Mouse (Mus musculus) kidney, adult 2 months (tissue): Measurements from ENCODE around the gene Lax1. TPM values are rescaled to one million over a fixed set of nuclear protein-coding genes. Genes with fewer than 3 reads are reported as not detected.
A peak's percentile ranks its signal among the peaks of the same experiment; 100 is the strongest.

Experiments
- DNase-seq: peaks from one replicate; pipeline ENCODE4 v3.0.0; 2021
- H3K27ac ChIP-seq: fragments of 200-500 bp; 2 replicates; pipeline ENCODE4 v1.5.1; 2012; ENCODE audit warnings: low read depth, low read length, control low read depth, inconsistent platforms; ENCODE audit not compliant: insufficient read depth
- H3K27me3 ChIP-seq: fragments of 200-500 bp; replicated peaks from 2 replicates; pipeline ENCODE4 v1.6.1; 2012; ENCODE audit warnings: mild to moderate bottlenecking, moderate library complexity, low read length, inconsistent platforms; ENCODE audit not compliant: control insufficient read depth, insufficient read depth
- H3K36me3 ChIP-seq: fragments of 200-500 bp; 2 replicates; pipeline ENCODE4 v1.6.1; 2012; ENCODE audit warnings: mild to moderate bottlenecking, moderate library complexity, low read length, inconsistent platforms; ENCODE audit not compliant: control insufficient read depth, insufficient read depth
- H3K4me1 ChIP-seq: fragments of 200-500 bp; 2 replicates; pipeline ENCODE4 v1.6.1; 2011; ENCODE audit warnings: low read length; ENCODE audit not compliant: control insufficient read depth, insufficient read depth
- H3K4me3 ChIP-seq: fragments of 200-500 bp; 2 replicates; pipeline ENCODE4 v1.5.1; 2011; ENCODE audit warnings: mild to moderate bottlenecking, low read depth, low read length, control low read depth; ENCODE audit not compliant: insufficient read depth
- CTCF ChIP-seq: fragments of 200-500 bp; conservative IDR thresholded peaks from 2 replicates; pipeline ENCODE4 v1.5.1; 2011; ENCODE audit warnings: low read depth, mild to moderate bottlenecking, control low read depth, low read length, moderate library complexity, mixed read lengths; ENCODE audit not compliant: insufficient read depth, insufficient read length
- POLR2A ChIP-seq: fragments of 200-500 bp; IDR thresholded peaks from one replicate; pipeline ENCODE4 v1.6.1; 2011; ENCODE audit warnings: low read depth, low read length, control low read depth
- WGBS: fragments of 180-500 bp; shearing (Covaris S2); methylation state at CpG from one replicate; pipeline ENCODE4 v1.1.7; 2018; 5-methylcytosine and 5-hydroxymethylcytosine counted together
- polyA plus RNA-seq: library from polyadenylated mRNA; depleted of rRNA; stranded (reverse); fragments of >200 nt; gene quantifications from 2 replicates; pipeline ENCODE4 v1.2.3, GENCODE M21; 2012

Gene Lax1
- polyA plus RNA-seq, 1 experiment = 1.8 TPM

- Histone ChIP-seq H3K36me3 (no peaks in the 10 kb centered on the region), H3K27me3 (no peaks in the 10 kb centered on the region), H3K4me1 (peaks cover 4% of the 10 kb centered on the region), H3K27ac (no peak overlapping the region), H3K4me3 (no peak overlapping the region)
- DNase-seq = no peak
- 66% methylated on average over 7 of the region's 7 CpGs for WGBS
- no peak for TF ChIP-seq POLR2A
These were observed 1.6 kb downstream of the Lax1 start for GRCm38 (mm10) chr1:133688301-133688700.

- no peak for TF ChIP-seq CTCF
- TF ChIP-seq POLR2A = no peak
- DNase-seq = peak; percentile 94
- Histone ChIP-seq H3K36me3 (no peaks in the 10 kb centered on the region), H3K27ac (peak overlapping the region; percentile 82; the same call in 1 of the 2 replicates), H3K4me3 (no peak overlapping the region), H3K27me3 (no peaks in the 10 kb centered on the region), H3K4me1 (peaks cover 4% of the 10 kb centered on the region)
- WGBS = 32% methylated on average over 10 of the region's 10 CpGs
These were observed 4.0 kb downstream of the Lax1 start for GRCm38 (mm10) chr1:133685749-133686519.

GRCm38 (mm10) chr1:133671801-133672200 is 18.1 kb downstream of the Lax1 start:
- no peak overlapping the region for H3K4me3 ChIP-seq
- no peak for DNase-seq
- no peaks in the 10 kb centered on the region for H3K36me3 ChIP-seq
- TF ChIP-seq CTCF (no peak), POLR2A (no peak)
- no peaks in the 10 kb centered on the region for H3K27me3 ChIP-seq
- no peaks in the 10 kb centered on the region for H3K4me1 ChIP-seq
- WGBS = 74% methylated on average over 3 of the region's 3 CpGs
- H3K27ac ChIP-seq = no peak overlapping the region

GRCm38 (mm10) chr1:133671266-133671665 is 18.6 kb downstream of the Lax1 start:
- Histone ChIP-seq H3K4me1 (no peaks in the 10 kb centered on the region), H3K36me3 (no peaks in the 10 kb centered on the region), H3K27ac (no peak overlapping the region), H3K27me3 (no peaks in the 10 kb centered on the region), H3K4me3 (no peak overlapping the region)
- TF ChIP-seq POLR2A (no peak), CTCF (no peak)
- no peak for DNase-seq
- WGBS = 81% methylated on average over 3 of the region's 3 CpGs

- no peaks in the 10 kb centered on the region for H3K4me1 ChIP-seq
- WGBS = 73% methylated on average over 6 of the region's 6 CpGs
- H3K4me3 ChIP-seq = no peak overlapping the region
- DNase-seq = no peak
- H3K27me3 ChIP-seq = no peaks in the 10 kb centered on the region
- no peak overlapping the region for H3K27ac ChIP-seq
- TF ChIP-seq CTCF (no peak), POLR2A (no peak)
- no peaks in the 10 kb centered on the region for H3K36me3 ChIP-seq
These were observed 19.1 kb downstream of the Lax1 start for GRCm38 (mm10) chr1:133670776-133671175.

- Histone ChIP-seq H3K4me3 (no peak overlapping the region), H3K36me3 (no peaks in the 10 kb centered on the region), H3K27ac (no peak overlapping the region), H3K4me1 (no peaks in the 10 kb centered on the region), H3K27me3 (no peaks in the 10 kb centered on the region)
- WGBS = 88% methylated on average over 12 of the region's 12 CpGs
- TF ChIP-seq POLR2A = no peak
- TF ChIP-seq CTCF = no peak
- DNase-seq = no peak
These were observed 19.7 kb downstream of the Lax1 start for GRCm38 (mm10) chr1:133670190-133670589.

- no peak for TF ChIP-seq POLR2A
- no peak for TF ChIP-seq CTCF
- 88% methylated on average over 3 of the region's 3 CpGs for whole genome bisulfite sequencing
- no peak overlapping the region for H3K4me3 ChIP-seq
- no peak overlapping the region for H3K27ac ChIP-seq
- no peak for DNase-seq
- no peaks in the 10 kb centered on the region for H3K4me1 ChIP-seq
- H3K27me3 ChIP-seq = no peaks in the 10 kb centered on the region
- no peaks in the 10 kb centered on the region for H3K36me3 ChIP-seq
These were observed 21.3 kb downstream of the Lax1 start for GRCm38 (mm10) chr1:133668618-133669017.
